Mouse (Mus musculus) forebrain, embryonic 14.5 days (tissue): ENCODE data around the gene Dennd2c. TPM values are rescaled to one million over a fixed set of nuclear protein-coding genes. Genes with fewer than 3 reads are reported as not detected.

Source experiments
- ATAC-seq: fragments of 200-750 bp; cut with Nextera tagmentation; 2 replicates; pipeline ENCODE4 v1.8.0; 2017; ENCODE audit warnings: mild to moderate bottlenecking, moderate library complexity
- DNase-seq: peaks from one replicate; pipeline ENCODE4 v3.0.0-alpha.2; 2015; ENCODE audit warnings: low spot score
- H3K27ac ChIP-seq: fragments of 300-500 bp; sonication (generic); 2 replicates; pipeline ENCODE4 v1.5.1; 2014; ENCODE audit warnings: low read depth, mild to moderate bottlenecking, control low read depth, low read length, moderate library complexity
- H3K27me3 ChIP-seq: fragments of 300-500 bp; sonication (generic); replicated peaks from 2 replicates; pipeline ENCODE4 v1.6.1; 2014; ENCODE audit warnings: low read length, control low read depth, mixed read lengths; ENCODE audit not compliant: control insufficient read depth, insufficient read depth
- H3K36me3 ChIP-seq: fragments of 300-500 bp; sonication (generic); 2 replicates; pipeline ENCODE4 v1.6.1; 2014; ENCODE audit warnings: low read length, control low read depth; ENCODE audit not compliant: control insufficient read depth, insufficient read depth
- H3K4me1 ChIP-seq: fragments of 300-500 bp; sonication (generic); 2 replicates; pipeline ENCODE4 v1.6.1; 2014; ENCODE audit warnings: antibody characterized with exemption, low read length, control low read depth; ENCODE audit not compliant: control insufficient read depth, insufficient read depth
- H3K4me2 ChIP-seq: fragments of 300-500 bp; sonication (generic); 2 replicates; pipeline ENCODE4 v1.6.1; 2014; ENCODE audit warnings: mild to moderate bottlenecking, control low read depth, low read length
- H3K4me3 ChIP-seq: fragments of 300-500 bp; sonication (generic); 2 replicates; pipeline ENCODE4 v1.5.1; 2014; ENCODE audit warnings: low read depth, low read length, control low read depth
- H3K9ac ChIP-seq: fragments of 300-500 bp; sonication (generic); 2 replicates; pipeline ENCODE4 v1.6.1; 2014; ENCODE audit warnings: mild to moderate bottlenecking, low read length, control low read depth, moderate library complexity
- H3K9me3 ChIP-seq: fragments of 300-500 bp; sonication (generic); replicated peaks from 2 replicates; pipeline ENCODE4 v1.6.1; 2016; ENCODE audit warnings: low read length, control low read depth, mixed read lengths; ENCODE audit not compliant: control insufficient read depth
- WGBS: fragments of 180-500 bp; shearing (Covaris S2); extraction: QIAGEN DNeasy Blood & Tissue Kit; methylation state at CpG from one replicate; pipeline ENCODE4 v1.1.7; 2014; 5-methylcytosine and 5-hydroxymethylcytosine counted together
- polyA plus RNA-seq: library from polyadenylated mRNA; unstranded; fragments of >200 nt; fragmentation: Nextera tagmentation; extraction: Ambion mirVana; gene quantifications from 2 replicates; pipeline ENCODE4 v1.2.1, GENCODE M21; 2014

Gene Dennd2c
- polyA plus RNA-seq, 1 experiment from 2014 or later, result 0.88 TPM

DNA sequence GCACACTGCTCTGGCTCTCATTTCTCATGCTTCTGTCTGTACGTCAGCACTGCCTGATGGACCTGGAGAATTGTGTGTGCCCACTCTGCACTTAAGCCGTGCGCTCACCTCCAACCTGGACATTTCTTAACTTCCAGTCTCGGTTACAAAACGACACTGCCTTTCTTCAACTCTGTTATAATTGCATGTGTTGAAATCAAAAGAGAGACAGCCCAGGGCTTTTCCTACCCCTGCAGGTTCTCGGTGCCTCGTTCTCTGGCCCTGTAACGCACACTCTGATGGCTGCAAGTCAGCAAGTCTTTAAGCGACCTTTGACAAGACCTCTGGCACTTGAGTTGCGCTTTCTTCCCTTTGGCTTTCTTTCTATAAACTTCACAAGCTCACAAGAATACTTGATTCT is 40.0 kb downstream of the Dennd2c start:
- WGBS, result 87% methylated on average over 10 of the region's 10 CpGs
- no peaks in the 10 kb centered on the region for H3K9me3 ChIP-seq

DNA sequence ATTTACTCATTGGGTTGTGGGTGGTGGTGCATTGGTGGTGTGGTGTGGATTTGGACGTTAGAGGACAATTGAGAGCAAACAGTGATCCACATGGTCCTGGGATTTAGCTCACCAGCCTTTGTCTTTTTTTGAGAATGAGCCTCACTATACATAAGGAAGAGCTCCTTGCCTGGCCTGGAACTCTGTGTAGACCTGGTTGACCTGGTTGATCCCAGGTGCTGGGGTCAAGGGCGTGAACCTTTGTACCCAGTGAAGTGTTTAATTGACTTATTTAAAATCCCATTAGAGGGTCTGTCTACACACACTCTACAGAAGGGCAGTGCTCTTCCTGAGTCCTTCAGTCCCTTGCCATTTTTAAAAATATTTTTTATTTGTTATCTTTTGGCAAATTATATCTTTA is 42.9 kb downstream of the Dennd2c start:
- H3K4me1 ChIP-seq, result no peaks in the 10 kb centered on the region
- H3K27ac ChIP-seq, result no peak overlapping the region
- no peak overlapping the region for H3K4me3 ChIP-seq
- H3K9me3 ChIP-seq, result no peaks in the 10 kb centered on the region
- WGBS, result 74% methylated on average over 2 of the region's 2 CpGs
- no peak overlapping the region for H3K4me2 ChIP-seq
- no peak overlapping the region for H3K9ac ChIP-seq
- no peak for DNase-seq
- H3K36me3 ChIP-seq, result no peaks in the 10 kb centered on the region
- no peaks in the 10 kb centered on the region for H3K27me3 ChIP-seq
- no peak for ATAC-seq

More for the DNA sequence above, 40.0 kb downstream of the Dennd2c start:
- Histone ChIP-seq H3K4me3 (no peak overlapping the region), H3K27ac (no peak overlapping the region), H3K27me3 (no peaks in the 10 kb centered on the region), H3K4me2 (no peak overlapping the region), H3K36me3 (no peaks in the 10 kb centered on the region), H3K9ac (no peak overlapping the region), H3K4me1 (no peaks in the 10 kb centered on the region)
- DNase-seq (no peak), ATAC-seq (no peak)

DNA sequence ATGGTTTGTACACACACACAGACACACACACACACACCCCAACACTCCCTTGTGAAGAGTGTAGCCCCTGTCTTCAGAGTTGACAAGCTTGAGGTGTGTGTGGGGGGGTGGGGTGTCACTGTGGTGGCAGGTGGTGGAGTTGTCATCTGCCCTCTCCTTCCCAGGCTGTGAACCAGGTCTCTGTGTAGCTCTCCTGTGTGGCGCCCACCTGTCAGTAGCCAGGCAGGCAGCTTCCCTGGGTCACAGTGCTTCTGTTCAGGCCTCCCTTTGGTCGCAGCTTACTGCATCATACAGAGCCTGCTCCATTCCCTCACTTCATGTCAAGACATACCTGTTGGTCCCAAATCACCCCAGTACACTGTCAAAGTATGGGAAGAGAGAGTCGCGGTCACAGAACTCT is 43.4 kb downstream of the Dennd2c start:
- Histone ChIP-seq H3K4me1 (no peaks in the 10 kb centered on the region), H3K27me3 (no peaks in the 10 kb centered on the region), H3K4me2 (no peak overlapping the region), H3K27ac (no peak overlapping the region), H3K9ac (no peak overlapping the region), H3K9me3 (no peaks in the 10 kb centered on the region), H3K36me3 (no peaks in the 10 kb centered on the region), H3K4me3 (no peak overlapping the region)
- no peak for DNase-seq
- no peak for ATAC-seq
- 71% methylated on average over 4 of the region's 4 CpGs for WGBS

DNA sequence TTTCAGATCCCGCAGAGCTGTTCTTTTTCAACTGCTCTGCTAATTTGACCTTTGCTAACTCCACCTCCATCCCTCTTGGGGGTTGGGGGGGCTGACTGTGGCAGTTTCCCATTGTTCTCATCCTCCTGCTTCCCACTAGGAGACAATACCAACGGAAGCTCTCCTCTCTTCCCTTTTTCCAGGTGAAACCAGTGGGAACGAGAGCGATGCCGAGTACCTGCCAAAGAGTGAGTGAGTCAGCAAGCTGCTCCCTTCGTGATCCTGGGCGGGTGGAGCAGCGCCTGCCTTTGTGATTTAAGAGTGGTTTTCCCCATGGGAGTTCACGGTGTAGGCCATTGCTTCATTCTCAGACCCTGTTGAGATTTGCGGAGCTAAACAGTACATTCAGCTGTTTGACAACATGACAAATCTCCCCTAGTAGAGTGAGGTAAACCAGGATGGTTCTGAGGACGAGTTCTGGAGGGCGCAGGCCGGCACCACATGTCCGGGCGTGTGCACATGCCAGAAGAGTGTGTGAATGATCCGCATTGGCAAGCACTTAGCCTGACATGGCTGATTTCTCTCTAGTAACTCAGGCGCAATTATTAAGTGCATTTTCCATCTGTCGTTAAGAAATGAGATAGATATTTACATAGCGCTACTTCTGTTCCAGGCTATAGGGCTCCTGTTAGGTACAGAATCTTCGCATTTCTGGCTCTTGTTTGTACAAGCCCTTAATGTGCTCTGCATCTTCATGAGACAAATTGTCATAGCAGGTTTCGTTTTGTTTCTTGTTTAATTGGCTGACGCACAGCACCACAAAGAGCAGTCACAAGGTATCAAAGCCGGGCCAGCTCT is 44.1 kb downstream of the Dennd2c start:
- Histone ChIP-seq H3K9ac (no peak overlapping the region), H3K4me1 (no peaks in the 10 kb centered on the region), H3K9me3 (no peaks in the 10 kb centered on the region), H3K4me3 (no peak overlapping the region), H3K36me3 (no peaks in the 10 kb centered on the region), H3K27ac (no peak overlapping the region; the same call in 1 of the 2 replicates), H3K27me3 (no peaks in the 10 kb centered on the region), H3K4me2 (no peak overlapping the region)
- 54% methylated on average over 23 of the region's 23 CpGs for WGBS
- peak; percentile 31 for DNase-seq
- peak; percentile 55; the same call in 1 of the 2 replicates for ATAC-seq

DNA sequence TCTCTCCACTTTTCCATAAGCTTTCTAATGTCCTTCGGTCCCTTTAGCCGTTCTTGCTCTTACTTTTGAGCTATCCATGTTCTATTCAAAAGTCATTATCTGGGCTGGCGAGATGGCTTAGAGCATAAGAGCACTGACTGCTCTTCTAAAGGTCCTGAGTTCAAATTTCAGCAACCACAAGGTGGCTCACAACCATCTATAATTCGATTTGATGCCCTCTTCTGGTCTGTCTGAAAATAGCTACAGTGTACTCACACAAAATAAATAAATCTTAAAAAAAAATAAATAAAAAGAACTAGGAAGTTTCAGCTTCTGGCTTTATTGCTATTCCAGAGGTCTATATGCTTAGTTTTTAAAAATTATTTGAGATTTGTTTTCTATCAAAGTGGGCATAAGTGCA is 45.4 kb downstream of the Dennd2c start:
- H3K4me2 ChIP-seq, result no peak overlapping the region
- WGBS, result 83% methylated on average over 4 of the region's 4 CpGs
- H3K4me1 ChIP-seq, result no peaks in the 10 kb centered on the region
- H3K4me3 ChIP-seq, result no peak overlapping the region
- no peak overlapping the region for H3K27ac ChIP-seq
- no peak for DNase-seq
- no peak overlapping the region for H3K9ac ChIP-seq
- no peaks in the 10 kb centered on the region for H3K36me3 ChIP-seq
- no peaks in the 10 kb centered on the region for H3K27me3 ChIP-seq
- no peak for ATAC-seq
- no peaks in the 10 kb centered on the region for H3K9me3 ChIP-seq

DNA sequence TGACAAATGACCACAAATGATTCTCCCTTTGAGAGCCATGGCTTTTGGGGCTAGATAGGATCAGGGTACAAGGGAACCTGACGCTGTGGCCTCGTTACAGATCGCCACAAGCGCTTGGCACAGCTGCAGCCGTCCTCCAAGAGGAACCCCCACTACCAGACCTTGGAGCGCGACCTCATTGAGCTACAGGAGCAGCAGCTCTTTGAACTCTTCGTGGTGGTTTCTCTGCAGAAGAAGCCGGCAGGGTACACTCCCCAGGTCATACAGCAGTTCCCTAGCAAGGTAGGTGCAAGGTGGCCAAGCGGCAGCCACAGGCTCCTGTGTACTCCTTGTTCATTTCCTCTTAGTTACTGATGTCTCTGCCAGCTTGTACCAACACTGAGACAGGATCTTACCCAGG is 46.5 kb downstream of the Dennd2c start:
- H3K4me2 ChIP-seq, result no peak overlapping the region
- no peaks in the 10 kb centered on the region for H3K9me3 ChIP-seq
- H3K36me3 ChIP-seq, result no peaks in the 10 kb centered on the region
- ATAC-seq, result no peak
- no peak overlapping the region for H3K27ac ChIP-seq
- no peaks in the 10 kb centered on the region for H3K4me1 ChIP-seq
- WGBS, result 87% methylated on average over 10 of the region's 10 CpGs
- H3K27me3 ChIP-seq, result no peaks in the 10 kb centered on the region
- no peak for DNase-seq
- H3K9ac ChIP-seq, result no peak overlapping the region
- H3K4me3 ChIP-seq, result no peak overlapping the region

DNA sequence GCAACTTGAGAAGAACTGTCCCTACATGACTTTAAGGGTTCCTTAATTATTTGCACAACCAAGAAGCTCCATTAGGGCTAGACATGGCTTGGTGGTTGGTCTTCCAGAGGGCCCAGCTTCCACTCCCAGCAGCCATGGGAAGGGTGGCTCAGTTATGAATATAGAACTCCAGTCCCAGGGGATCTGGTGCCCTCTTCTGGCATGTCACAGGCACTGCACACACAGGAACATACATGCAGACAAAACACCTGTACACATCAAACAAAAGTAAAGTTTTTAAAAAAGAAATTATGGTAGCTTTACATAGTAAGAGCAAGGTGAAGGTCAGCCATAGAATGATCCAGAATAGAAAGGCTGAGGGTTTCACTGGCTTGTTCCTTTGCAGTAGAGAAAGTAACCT is 51.4 kb downstream of the Dennd2c start:
- Histone ChIP-seq H3K4me2 (no peak overlapping the region), H3K4me3 (no peak overlapping the region), H3K27me3 (no peaks in the 10 kb centered on the region), H3K9me3 (no peaks in the 10 kb centered on the region), H3K27ac (no peak overlapping the region), H3K9ac (no peak overlapping the region), H3K36me3 (no peaks in the 10 kb centered on the region), H3K4me1 (no peaks in the 10 kb centered on the region)
- DNase-seq, result no peak
- no peak for ATAC-seq

DNA sequence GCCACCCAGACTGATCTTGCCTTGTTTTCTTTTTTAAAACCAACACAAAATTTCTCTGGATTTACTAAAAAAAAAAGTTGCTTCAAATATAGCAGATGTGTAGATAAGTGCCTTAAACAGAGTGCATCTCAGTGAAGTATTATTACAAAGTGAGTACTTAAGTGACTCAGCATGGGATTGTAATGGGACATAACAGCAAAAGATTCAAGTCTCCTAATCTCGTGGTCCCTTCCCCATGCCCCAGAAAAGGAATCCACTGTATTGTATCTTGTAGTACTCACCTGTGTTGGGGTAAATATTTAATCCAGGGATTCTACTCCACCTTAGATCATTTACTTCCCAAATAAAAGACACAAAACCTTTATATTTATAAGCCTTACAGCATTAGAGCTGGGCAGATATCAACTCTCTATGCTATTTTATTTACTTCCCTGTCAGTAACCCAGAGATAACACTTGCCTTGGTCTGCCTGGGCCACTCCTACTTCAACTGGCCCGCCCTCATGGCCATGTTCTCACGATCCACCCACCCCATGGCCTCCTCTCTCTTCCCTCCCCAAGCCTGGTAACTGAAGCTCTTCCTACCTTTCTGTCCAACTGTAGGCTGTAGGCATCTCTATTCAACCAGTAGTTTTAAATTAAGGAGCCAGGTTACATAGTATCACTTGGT is 57.0 kb downstream of the Dennd2c start:
- Histone ChIP-seq H3K27me3 (no peaks in the 10 kb centered on the region), H3K27ac (no peak overlapping the region), H3K4me2 (no peak overlapping the region), H3K9ac (no peak overlapping the region), H3K9me3 (no peaks in the 10 kb centered on the region), H3K4me1 (no peaks in the 10 kb centered on the region), H3K36me3 (no peaks in the 10 kb centered on the region), H3K4me3 (no peak overlapping the region)
- no peak for ATAC-seq
- WGBS, result 71% methylated on average over 3 of the region's 3 CpGs
- no peak for DNase-seq

DNA sequence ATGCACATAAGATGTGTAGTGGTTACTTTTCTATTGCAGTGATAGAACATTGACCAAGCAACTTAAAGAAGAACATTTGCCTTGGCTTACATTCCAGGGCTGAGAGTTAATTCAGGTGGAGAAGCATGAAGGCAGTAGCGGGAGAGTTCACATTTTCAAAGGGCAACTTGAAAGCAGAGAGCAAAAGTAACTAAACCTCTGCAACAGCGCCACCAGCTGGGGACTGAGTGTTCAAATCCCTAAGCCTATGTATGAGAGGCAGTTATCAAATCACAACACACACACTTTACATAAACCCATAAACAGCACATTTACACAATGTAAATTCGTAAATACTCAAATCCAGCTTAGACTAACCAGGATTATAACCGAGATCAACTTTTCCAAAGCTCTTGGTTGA is 67.4 kb downstream of the Dennd2c start:
- Histone ChIP-seq H3K4me2 (no peak overlapping the region), H3K27ac (no peak overlapping the region), H3K27me3 (no peaks in the 10 kb centered on the region), H3K36me3 (peaks cover 8% of the 10 kb centered on the region), H3K4me1 (peaks cover 7% of the 10 kb centered on the region), H3K9ac (no peak overlapping the region), H3K9me3 (no peaks in the 10 kb centered on the region), H3K4me3 (no peak overlapping the region)
- DNase-seq, result peak; percentile 88
- ATAC-seq, result no peak
- 13% methylated on average over 4 of the region's 4 CpGs for WGBS
